Mouse (Mus musculus) embryo, embryonic 10 days (tissue): ENCODE measurements at regions not wholly inside any gene's neighbourhood (a gene's known extent, or its start where the extent isn't known, plus 50 kb on each side); places are given as distances from the start of the nearest gene placed in this dataset.
A peak's percentile ranks its signal among the peaks of the same experiment; 100 is the strongest.

Experiments used
- DNase-seq: peaks from one replicate; pipeline ENCODE4 v3.0.0-alpha.2; 2015; ENCODE audit warnings: low spot score

GRCm38 (mm10) chr14:36819826-36820225, 148.8 kb downstream of the Ccser2 start:
- DNase-seq, result no peak

DNA sequence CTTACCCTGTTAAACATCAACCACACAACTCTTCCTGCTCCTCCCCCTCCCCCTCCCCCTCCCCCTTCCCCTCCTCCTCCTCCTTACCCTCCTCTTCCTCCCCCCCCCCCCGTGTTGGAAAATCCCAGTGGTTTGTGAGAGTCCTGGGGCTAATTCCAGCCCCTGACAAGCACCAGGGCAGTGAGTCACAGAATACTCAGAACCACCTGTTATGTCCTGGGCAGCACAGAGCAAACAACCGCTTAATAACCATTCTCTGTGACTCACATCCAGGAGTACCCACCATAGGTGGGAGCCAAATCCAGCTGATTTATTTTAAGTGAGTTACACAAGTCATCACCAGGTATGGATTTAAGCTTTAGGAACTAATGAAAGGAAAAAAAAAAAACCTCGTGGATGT, 166.2 kb downstream of the Ccser2 start:
- no peak for DNase-seq

GRCm38 (mm10) chr14:36799820-36800219, 168.8 kb downstream of the Ccser2 start:
- DNase-seq, result no peak

GRCm38 (mm10) chr14:36781882-36782281, 186.7 kb downstream of the Ccser2 start:
- no peak for DNase-seq

DNA sequence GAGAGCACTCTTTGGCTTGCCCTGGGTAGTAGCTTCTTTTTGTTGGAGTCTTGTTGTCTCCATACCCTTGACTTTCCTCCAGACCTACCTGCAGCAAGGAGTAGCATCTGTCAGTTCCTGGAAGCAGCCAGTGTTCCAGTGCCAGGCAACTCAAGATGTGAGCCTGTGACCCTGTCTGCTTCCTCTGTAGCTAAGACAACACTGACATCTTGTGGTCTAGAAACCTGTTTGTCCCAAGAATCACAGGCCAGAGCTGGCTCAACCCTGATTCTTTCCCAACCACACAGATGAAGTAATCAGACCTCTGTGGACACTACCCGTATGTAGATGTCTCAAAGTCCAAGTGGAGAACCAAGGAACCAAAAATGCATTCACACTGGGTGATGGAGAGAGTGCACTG, 189.6 kb downstream of the Ccser2 start:
- peak; percentile 62 for DNase-seq

GRCm38 (mm10) chr14:36774349-36774748, 194.2 kb downstream of the Ccser2 start:
- no peak for DNase-seq

GRCm38 (mm10) chr14:36764377-36764776, 204.2 kb downstream of the Ccser2 start:
- DNase-seq, result no peak

DNA sequence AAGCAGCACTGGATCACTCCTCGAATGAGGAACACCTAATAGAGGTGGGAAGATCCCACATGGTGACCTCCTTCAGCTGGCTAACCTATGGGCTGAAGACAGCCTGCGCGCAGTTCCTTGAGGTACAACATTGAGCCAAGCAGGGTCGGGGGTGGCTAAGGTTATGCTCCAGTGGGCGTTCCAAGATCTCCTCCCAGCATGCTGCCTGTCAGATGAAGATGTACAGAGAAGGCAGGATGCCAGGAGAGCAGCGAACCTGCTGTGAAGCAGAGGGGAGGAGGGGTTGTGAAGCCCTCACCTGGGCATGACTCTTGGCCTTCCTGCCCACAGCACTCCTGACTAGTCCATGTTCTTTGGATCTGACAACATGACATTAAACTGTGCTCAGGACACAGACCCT, 212.5 kb downstream of the Ccser2 start:
- no peak for DNase-seq

DNA sequence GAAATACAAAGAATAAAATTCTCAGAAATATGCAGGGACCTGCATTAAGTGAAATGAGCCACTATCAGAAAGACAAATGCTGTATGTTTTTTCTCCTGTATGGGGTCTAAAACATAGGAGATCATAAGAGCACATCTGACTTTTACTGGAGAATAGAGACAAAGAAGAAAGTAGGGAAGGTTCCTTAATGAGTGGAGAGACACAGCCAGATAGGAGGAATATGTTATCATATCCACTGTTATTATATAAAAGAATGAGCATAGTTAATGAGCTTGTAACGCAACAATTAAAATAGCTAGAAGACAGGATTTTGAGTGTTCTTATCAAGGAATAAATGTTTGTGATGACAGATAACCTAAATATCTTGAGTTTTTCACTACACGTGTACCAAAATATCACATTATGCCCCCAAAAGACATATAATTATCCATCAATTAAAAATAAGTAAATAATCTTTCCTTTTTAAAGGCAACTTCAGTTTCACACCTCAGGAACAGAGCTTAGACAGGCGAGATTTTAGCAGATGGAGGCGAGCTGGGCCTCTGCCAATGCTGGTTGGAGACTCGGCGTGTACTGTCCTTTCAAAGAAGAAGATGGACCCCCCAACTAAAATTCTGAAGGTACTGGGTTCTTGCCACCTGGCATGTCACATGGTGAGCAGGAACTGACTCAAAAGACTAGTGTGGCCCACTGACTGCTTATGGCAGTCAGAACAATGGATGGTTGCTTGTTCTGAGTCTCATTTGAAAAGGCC, 220.3 kb downstream of the Ccser2 start:
- no peak for DNase-seq

DNA sequence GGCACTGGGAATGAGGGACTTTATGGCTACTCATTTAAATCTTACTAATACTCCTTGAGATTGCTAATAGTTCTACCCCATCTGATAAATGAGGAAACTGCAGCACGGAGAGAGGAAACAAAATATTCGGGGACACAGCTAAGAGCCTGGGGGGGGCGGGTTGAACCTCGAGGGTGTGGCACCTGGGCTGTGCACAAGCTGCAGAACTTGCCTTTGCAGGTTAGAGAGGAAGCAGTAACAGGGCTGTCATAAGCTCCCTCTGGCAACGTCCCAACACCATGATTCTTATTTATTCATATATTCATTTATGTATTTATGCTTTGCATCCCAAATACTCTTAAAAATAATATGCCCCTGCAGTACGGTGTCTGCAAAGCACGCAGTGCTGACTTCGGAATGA, 237.5 kb downstream of the Ccser2 start:
- DNase-seq, result no peak

DNA sequence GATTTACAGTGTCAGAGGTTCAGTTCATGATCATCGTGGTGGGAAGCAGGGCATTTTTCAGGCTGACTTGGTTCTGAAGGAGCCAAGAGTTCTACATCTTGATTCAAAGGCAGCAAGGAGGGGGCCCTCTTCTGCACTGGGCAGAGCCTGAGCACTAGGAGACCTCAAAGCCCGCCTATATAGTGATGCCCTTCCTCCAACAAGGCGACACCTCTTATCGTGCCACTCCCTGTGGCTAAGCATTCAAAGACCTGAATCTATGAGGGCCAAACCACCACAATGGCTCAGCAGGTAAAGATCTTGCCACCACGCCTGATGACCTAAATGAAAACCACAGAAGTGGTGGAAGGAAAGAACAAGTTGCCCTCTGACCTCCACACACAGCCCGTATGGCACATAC, 242.5 kb downstream of the Ccser2 start:
- DNase-seq, result no peak

DNA sequence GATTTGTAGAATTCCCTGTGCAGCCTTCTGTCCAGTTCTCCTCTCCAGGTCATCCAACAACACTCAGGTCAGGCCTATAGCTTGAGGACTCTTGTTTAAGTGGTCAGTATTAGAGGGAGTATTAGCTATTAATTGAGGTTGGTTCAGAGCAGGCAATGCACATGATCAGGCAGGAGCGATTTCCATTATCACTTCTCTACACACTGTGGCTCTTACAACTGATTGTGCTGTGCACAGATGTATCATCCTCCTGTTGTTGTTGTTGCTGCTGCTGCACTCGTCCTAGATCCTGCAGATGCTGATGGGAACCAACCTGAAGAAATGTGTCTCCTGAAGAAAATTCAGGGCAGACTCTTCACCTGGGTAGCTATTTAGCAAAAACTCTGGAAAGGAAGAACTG, 252.9 kb downstream of the Ccser2 start:
- DNase-seq, result no peak

DNA sequence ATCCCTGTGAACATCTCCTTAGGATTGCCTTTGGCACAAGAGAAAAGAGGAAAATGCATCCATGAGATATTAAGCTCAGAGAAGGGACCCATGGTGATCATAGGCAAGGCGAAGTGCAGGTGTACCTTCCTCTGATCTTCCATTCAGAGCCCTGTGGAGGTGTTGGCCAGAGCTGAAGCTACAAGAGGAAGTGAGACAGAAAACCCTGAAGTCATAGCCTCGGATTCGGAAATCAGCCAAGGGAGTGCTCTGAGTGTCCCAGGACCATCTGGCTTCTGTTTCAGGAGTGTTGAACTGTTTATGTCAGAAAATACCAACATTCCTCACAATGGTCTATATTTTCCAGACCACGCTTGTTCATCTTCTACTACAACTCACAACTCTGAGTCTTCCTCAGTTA, 271.6 kb downstream of the Ccser2 start:
- no peak for DNase-seq

GRCm38 (mm10) chr14:36691958-36692357, 276.6 kb downstream of the Ccser2 start:
- no peak for DNase-seq

GRCm38 (mm10) chr14:36691018-36691417, 277.6 kb downstream of the Ccser2 start:
- no peak for DNase-seq

- DNase-seq, result no peak
Observed at GRCm38 (mm10) chr14:36658678-36659263, 309.8 kb downstream of the Ccser2 start.

- DNase-seq, result no peak
Observed at GRCm38 (mm10) chr14:36658193-36658592, 310.4 kb downstream of the Ccser2 start.

GRCm38 (mm10) chr14:36652982-36653557, 315.5 kb downstream of the Ccser2 start:
- peak; percentile 23 for DNase-seq

DNA sequence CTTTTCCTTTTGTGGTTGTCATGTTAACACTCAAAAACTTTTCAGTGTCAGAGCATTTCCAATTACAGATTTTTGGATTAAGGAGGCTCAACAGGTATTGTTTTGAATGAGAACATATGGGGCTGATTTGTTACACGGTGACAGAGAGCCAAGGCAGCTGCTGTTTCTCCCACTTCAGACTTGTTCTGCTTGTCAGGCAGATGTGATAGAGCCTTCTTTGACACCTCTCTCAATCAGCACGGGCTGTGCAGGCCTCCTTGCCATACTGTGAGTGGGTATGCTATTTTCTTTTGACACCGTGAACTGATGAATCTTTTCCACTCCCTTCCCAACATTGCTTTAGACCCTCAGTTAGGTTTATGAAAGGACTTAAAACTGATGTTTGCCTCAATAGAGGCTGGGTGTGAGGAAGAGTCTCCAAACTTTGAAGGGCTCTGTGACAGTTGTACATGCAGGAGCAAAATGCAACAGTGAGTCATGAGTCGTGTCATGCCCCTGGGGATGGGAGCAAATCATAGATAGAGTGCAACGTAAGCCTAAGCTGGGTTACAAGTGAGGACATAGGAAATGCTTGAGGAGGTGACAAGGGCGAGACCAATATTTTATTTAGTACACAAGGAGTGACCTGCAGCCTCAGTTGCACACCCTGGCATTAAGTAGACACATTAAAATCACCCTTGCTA, 317.4 kb downstream of the Ccser2 start:
- no peak for DNase-seq

DNA sequence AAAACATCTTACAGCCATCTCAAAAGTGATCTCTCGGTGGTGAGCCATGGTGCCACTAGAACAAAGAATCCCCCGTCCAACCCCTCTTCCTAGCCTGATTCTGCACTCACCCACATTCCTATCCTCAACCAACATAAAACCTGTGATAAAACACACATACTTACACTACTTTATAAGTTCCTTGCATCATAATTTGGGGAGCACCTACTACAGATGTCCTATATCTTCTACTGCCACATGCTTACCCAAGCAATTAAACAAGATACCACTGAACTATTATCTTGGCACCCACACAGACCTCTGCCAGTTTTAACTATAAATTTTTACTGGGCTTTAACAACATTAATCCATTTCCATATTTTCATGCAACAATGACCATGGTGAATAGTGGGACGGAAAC, 321.9 kb downstream of the Ccser2 start:
- DNase-seq, result no peak

GRCm38 (mm10) chr14:36646237-36646636, 322.3 kb downstream of the Ccser2 start:
- DNase-seq, result no peak

DNA sequence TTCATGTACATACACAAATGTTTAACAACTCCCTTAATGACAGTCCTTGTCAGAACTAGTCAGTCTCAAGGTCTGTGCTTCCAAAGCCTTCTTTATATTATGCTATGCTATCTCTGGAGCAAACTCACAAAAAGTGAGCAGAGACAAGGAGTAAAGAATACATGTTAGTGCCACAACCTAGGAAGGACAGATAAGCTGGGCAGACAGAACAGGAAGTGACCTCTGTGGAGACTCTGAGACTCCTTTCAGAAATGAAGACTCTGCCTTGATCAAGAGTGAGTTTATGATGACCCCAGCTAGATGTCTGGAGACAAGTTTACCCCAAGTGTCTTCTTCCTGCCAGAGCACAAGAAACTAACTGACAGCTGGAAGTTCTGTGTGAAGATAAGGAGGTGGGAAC, 343.8 kb downstream of the Ccser2 start:
- DNase-seq, result no peak

- no peak for DNase-seq
Observed at GRCm38 (mm10) chr14:36624134-36624533, 344.4 kb downstream of the Ccser2 start.
